Comparison of ENCODE assay signal across 17 mouse cellular contexts in the genomic region with DNA sequence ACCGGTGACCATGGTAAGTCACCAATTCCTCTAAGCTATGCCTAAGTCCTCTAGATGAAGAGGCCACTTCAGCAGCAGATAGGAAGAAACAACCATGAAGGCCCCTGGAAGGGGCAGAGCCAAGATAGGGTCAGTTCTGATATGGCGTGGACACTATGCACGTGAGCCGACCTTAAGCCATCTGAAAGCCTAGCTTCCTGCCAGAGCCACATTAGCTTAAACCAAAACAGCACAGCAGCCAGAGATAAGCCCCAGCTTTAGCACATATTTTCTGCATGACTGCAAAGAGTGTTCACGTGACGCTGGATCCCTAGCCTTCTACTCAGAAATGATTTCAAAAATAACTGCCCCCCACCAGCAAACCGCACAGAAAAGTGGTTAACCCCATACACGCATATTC. TPM values are rescaled to one million over a fixed set of nuclear protein-coding genes. Genes with fewer than 3 reads are reported as not detected.
DNase-seq lines count a peak whose midpoint lies in the region; ATAC-seq and TF ChIP-seq lines count a peak whose summit lies in the region.
"Had no signal": no experiment of that assay in that cellular context is flagged by ENCODE, and none has a peak within 500 bp of the region (broad histone marks: within the 10 kb centered on the region; RNA-seq: fewer than 3 reads in every experiment).

No protein-coding gene starts in this region.

- ATAC-seq in lung, postnatal 0 days, result no peak
- peak; percentile 88 for ATAC-seq in heart, postnatal 0 days (ENCODE audit: insufficient read depth, low read depth)
- ATAC-seq: CD4-positive, CD25-positive, alpha-beta regulatory T cell, adult 4 months; forebrain, embryonic 13.5 days had no signal

- no peak overlapping the region for H3K4me2 ChIP-seq in lung, postnatal 0 days (replicated peaks; ENCODE audit: low read depth, low read length)
- H3K4me2 ChIP-seq in heart, postnatal 0 days (ENCODE audit: low read depth, low read length), result no peak overlapping the region
- H3K4me2 ChIP-seq: forebrain, embryonic 13.5 days; lung, embryonic 15.5 days; neural tube, embryonic 13.5 days had no signal

- peaks cover 22% of the 10 kb centered on the region for H3K36me3 ChIP-seq in lung, postnatal 0 days (ENCODE audit: insufficient read depth, low read length)
- no peaks in the 10 kb centered on the region for H3K36me3 ChIP-seq in heart, adult 2 months (ENCODE audit: control insufficient read depth, insufficient read depth, low read length)
- peaks cover 48% of the 10 kb centered on the region for H3K36me3 ChIP-seq in heart, postnatal 0 days (replicated peaks; ENCODE audit: control insufficient read depth, insufficient read depth, low read length)

- no peaks in the 10 kb centered on the region for H3K27me3 ChIP-seq in lung, postnatal 0 days (replicated peaks; ENCODE audit: insufficient read depth, low read length)
- no peaks in the 10 kb centered on the region for H3K27me3 ChIP-seq in heart, adult 2 months (ENCODE audit: control insufficient read depth, insufficient read depth, low read length)
- no peaks in the 10 kb centered on the region for H3K27me3 ChIP-seq in heart, postnatal 0 days (ENCODE audit: control insufficient read depth, insufficient read depth, low read length)
- H3K27me3 ChIP-seq: forebrain, embryonic 13.5 days; lung, embryonic 15.5 days; megakaryocyte, embryonic 14.5 days; neural tube, embryonic 13.5 days had no signal

- H3K4me3 ChIP-seq in lung, postnatal 0 days (ENCODE audit: low read depth, low read length), result no peak overlapping the region
- no peak overlapping the region for H3K4me3 ChIP-seq in heart, adult 2 months
- H3K4me3 ChIP-seq in heart, postnatal 0 days (ENCODE audit: low read depth, low read length), result no peak overlapping the region
- H3K4me3 ChIP-seq: forebrain, embryonic 13.5 days; gastrocnemius, adult 2 months; lung, embryonic 15.5 days; megakaryocyte, embryonic 14.5 days; neural tube, embryonic 13.5 days had no signal

- WGBS in lung, postnatal 0 days, result 73% methylated on average over 8 of the region's 8 CpGs
- WGBS in heart, adult 2 months, result 23% methylated on average over 8 of the region's 8 CpGs
- WGBS in heart, postnatal 0 days, result 14% methylated on average over 8 of the region's 8 CpGs

- no peaks in the 10 kb centered on the region for H3K79me2 ChIP-seq in heart, adult 2 months (replicated peaks; ENCODE audit: control insufficient read depth, insufficient read depth, low read length)

- no peaks in the 10 kb centered on the region for H3K9me3 ChIP-seq in lung, postnatal 0 days (ENCODE audit: low read length)
- H3K9me3 ChIP-seq in heart, postnatal 0 days (replicated peaks; ENCODE audit: control insufficient read depth, low read length), result no peaks in the 10 kb centered on the region
- H3K9me3 ChIP-seq: forebrain, embryonic 13.5 days; lung, embryonic 15.5 days; megakaryocyte, embryonic 14.5 days; neural tube, embryonic 13.5 days had no signal

- intact Hi-C loops in heart, adult 2 months (cut with DNase I), result no loop called here

- no peak overlapping the region for H3K9ac ChIP-seq in lung, postnatal 0 days (replicated peaks; ENCODE audit: low read depth)
- H3K9ac ChIP-seq in heart, adult 2 months (ENCODE audit: low read depth, low read length), result no peak overlapping the region
- no peak overlapping the region for H3K9ac ChIP-seq in heart, postnatal 0 days (replicated peaks; ENCODE audit: low read depth, low read length)
- H3K9ac ChIP-seq: forebrain, embryonic 13.5 days; lung, embryonic 15.5 days; neural tube, embryonic 13.5 days had no signal

- no peak overlapping the region for H3K27ac ChIP-seq in lung, postnatal 0 days (ENCODE audit: low read length)
- peak overlapping the region; percentile 52 for H3K27ac ChIP-seq in heart, adult 2 months
- peak overlapping the region; percentile 85 for H3K27ac ChIP-seq in heart, postnatal 0 days (ENCODE audit: low read depth)
- H3K27ac ChIP-seq: forebrain, embryonic 13.5 days; gastrocnemius, adult 2 months; lung, embryonic 15.5 days; neural tube, embryonic 13.5 days had no signal

- no peak for TF ChIP-seq EP300 in lung, postnatal 0 days (IDR thresholded peaks at IDR 0.05)
- peak; percentile 36; the same call in 1 of the 2 replicates for TF ChIP-seq EP300 in heart, adult 2 months (IDR thresholded peaks at IDR 0.05; ENCODE audit: insufficient read depth, low read depth, low read length)
- peak; percentile 63 for TF ChIP-seq EP300 in heart, postnatal 0 days (IDR thresholded peaks at IDR 0.05; ENCODE audit: low read depth)

- TF ChIP-seq CTCF in lung, postnatal 0 days (IDR thresholded peaks at IDR 0.05), result no peak
- no peak for TF ChIP-seq CTCF in heart, adult 2 months (IDR thresholded peaks at IDR 0.05)
- no peak for TF ChIP-seq CTCF in heart, postnatal 0 days (IDR thresholded peaks at IDR 0.05; ENCODE audit: low read depth)

- peak; percentile 19 for DNase-seq in lung, postnatal 0 days (ENCODE audit: low spot score)
- DNase-seq in lung, postnatal 25 days (ENCODE audit: low spot score), result no peak
- DNase-seq in heart, adult 2 months, result peak; percentile 37 to 61
- peak; percentile 94 for DNase-seq in heart, postnatal 0 days (ENCODE audit: low spot score)
- DNase-seq in yolk sac, embryonic 10.5 days (ENCODE audit: low spot score), result peak; percentile 64
- no peak for DNase-seq in frontal cortex, postnatal 10 days (ENCODE audit: low spot score in 2 of 2)
- DNase-seq in thymus, postnatal 36 days, result no peak
- DNase-seq: cerebellum, adult 8-10 months; gastrocnemius, adult 2 months; kidney, adult 9 months; thymus, adult 18-20 months had no signal

- TF ChIP-seq POLR2A in heart, adult 2 months (IDR thresholded peaks at IDR 0.05; ENCODE audit: insufficient read depth, low read depth, low read length), result no peak

- H3K4me1 ChIP-seq in lung, postnatal 0 days (ENCODE audit: insufficient read depth, low read depth, low read length), result no peaks in the 10 kb centered on the region
- H3K4me1 ChIP-seq in heart, adult 2 months (ENCODE audit: control insufficient read depth, insufficient read depth, low read length), result peaks cover 11% of the 10 kb centered on the region
- peaks cover 44% of the 10 kb centered on the region for H3K4me1 ChIP-seq in heart, postnatal 0 days (ENCODE audit: control insufficient read depth, insufficient read depth)
- H3K4me1 ChIP-seq: forebrain, embryonic 13.5 days; lung, embryonic 15.5 days; neural tube, embryonic 13.5 days had no signal

RNA-seq across cellular contexts. Expression of a gene that starts 15.4 kb away (rescaled TPM):
- polyA plus RNA-seq in lung, postnatal 0 days (2015; fragmentation: Nextera tagmentation; extraction: Ambion mirVana), result 3.4 and 4.4 TPM in 2 replicates
- total RNA-seq in heart, adult 2 months (2021), result 1 to 10 TPM; 1.9 to 2.0 TPM
- polyA plus RNA-seq in heart, adult 2 months (2012; rRNA removed), result 1.7 and 2.0 TPM in 2 replicates
- 7.3 and 8.1 TPM in 2 replicates for total RNA-seq in heart, postnatal 0 days (2014; rRNA removed; ENCODE audit: low replicate concordance)
- polyA plus RNA-seq in heart, postnatal 0 days (2015; fragmentation: Nextera tagmentation; extraction: Ambion mirVana), result 2.4 and 2.6 TPM in 2 replicates

RNA-seq across cellular contexts. Expression of a gene that starts 23.4 kb away (rescaled TPM):
- 15.0 and 15.9 TPM in 2 replicates for polyA plus RNA-seq in lung, postnatal 0 days (2015; fragmentation: Nextera tagmentation; extraction: Ambion mirVana)
- total RNA-seq in heart, adult 2 months (2021), result 10 to 100 TPM; 21.8 to 28.3 TPM
- 22.5 and 25.5 TPM in 2 replicates for polyA plus RNA-seq in heart, adult 2 months (2012; rRNA removed)
- 26.8 and 31.2 TPM in 2 replicates for total RNA-seq in heart, postnatal 0 days (2014; rRNA removed; ENCODE audit: low replicate concordance)
- 11.9 and 13.4 TPM in 2 replicates for polyA plus RNA-seq in heart, postnatal 0 days (2015; fragmentation: Nextera tagmentation; extraction: Ambion mirVana)

RNA-seq across cellular contexts. Expression of a gene that starts 33.9 kb away (rescaled TPM):
- 3.4 and 4.1 TPM in 2 replicates for polyA plus RNA-seq in lung, postnatal 0 days (2015; fragmentation: Nextera tagmentation; extraction: Ambion mirVana)
- total RNA-seq in heart, adult 2 months (2021), result under 1 TPM; 0.39 to 0.50 TPM
- 2.2 and 2.3 TPM in 2 replicates for polyA plus RNA-seq in heart, adult 2 months (2012; rRNA removed)
- 6.8 and 39.5 TPM in 2 replicates for total RNA-seq in heart, postnatal 0 days (2014; rRNA removed; ENCODE audit: low replicate concordance)
- 3.6 and 3.8 TPM in 2 replicates for polyA plus RNA-seq in heart, postnatal 0 days (2015; fragmentation: Nextera tagmentation; extraction: Ambion mirVana)
- total RNA-seq: hematopoietic stem cell, adult 5-6 weeks had no signal

Comparison
In these comparisons a context has a peak if more than half of its experiments do, and no peak if none do; other contexts are left out.
1. DNase-seq: peak in lung, postnatal 0 days (single experiment), heart, adult 2 months (2 of 2), heart, postnatal 0 days (single experiment) and yolk sac, embryonic 10.5 days (single experiment); none in lung, postnatal 25 days (single experiment), frontal cortex, postnatal 10 days (0 of 2) and thymus, postnatal 36 days (0 of 2).